Mouse (Mus musculus) gastrocnemius, postnatal 10 days (tissue): ENCODE results near the gene Olfr1497. TPM values are rescaled to one million over a fixed set of nuclear protein-coding genes. Genes with fewer than 3 reads are reported as not detected.
"Not testable (repeated sequence)": the region's sequence is repeated elsewhere in the genome, so short reads cannot be mapped to it uniquely, and the experiment has no call there.

ENCODE experiments used
- DNase-seq: peaks from one replicate; pipeline ENCODE4 v3.0.0; 2021; ENCODE audit warnings: mixed read lengths
- long read RNA-seq, 2 experiments: library from polyadenylated mRNA; stranded (forward); transcript quantifications; one replicate each; pipeline ENCODE4 v2.0.0; 2021
- total RNA-seq, 2 experiments: library from RNA; stranded (reverse); gene quantifications; 2 replicates each; pipeline ENCODE4 v1.2.3; 2021

Olfr1497 gene
- not detected for total RNA-seq
- long read RNA-seq, experiment 1: 0 reads
- long read RNA-seq, experiment 2: 0 reads

GRCm38 (mm10) chr19:13798102-13798501, at the start of gene Olfr1497:
Olfr1497 (minus strand) TSS chr19:13798202.
- DNase-seq: no peak

DNA sequence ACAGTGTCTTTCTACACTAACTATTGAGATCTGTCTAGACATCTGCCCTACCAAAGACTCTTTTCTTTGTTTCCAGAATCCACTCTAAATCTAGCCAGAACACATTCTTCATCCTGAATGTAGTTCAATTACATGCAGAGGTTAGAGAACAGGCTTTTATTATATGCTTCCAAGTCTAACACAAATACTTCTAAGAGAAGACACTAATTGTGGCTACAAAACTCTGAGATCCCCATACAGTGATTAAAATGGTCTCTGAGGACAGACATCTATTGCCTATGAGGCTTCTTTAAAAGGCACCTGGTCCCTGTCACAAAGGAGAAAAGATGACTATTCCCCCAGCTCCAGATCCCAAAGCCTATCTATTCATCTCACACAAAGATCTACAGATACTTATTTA, 32.4 kb upstream of the Olfr1497 start, which contains the start of gene Olfr1500:
TSS of gene Olfr1500 (minus strand) at position 101 of the 400 bp plus-strand sequence.
- no peak for DNase-seq

GRCm38 (mm10) chr19:13828447-13828846, 30.4 kb upstream of the Olfr1497 start:
- no peak for DNase-seq

DNA sequence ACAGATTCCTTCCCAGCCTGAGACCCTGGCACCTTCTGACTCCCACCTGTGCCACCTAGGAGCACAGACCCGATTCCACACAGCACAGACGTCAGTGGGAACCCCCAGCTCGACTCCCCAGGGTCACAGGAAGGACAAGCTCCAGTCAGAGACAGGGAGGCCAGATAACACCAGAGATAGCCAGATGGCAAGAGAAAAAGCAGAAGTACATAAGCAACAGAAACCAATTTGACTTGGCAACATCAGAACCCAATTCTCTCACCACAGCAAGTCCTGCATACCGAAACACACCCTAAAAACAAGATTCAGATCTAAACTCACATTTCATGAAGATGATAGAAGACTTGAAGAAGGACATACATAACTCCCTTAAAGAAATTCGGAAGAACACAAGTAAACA, 22.8 kb upstream of the Olfr1497 start:
- DNase-seq: no peak

GRCm38 (mm10) chr19:13819347-13819746, 21.3 kb upstream of the Olfr1497 start, which contains the start of gene Olfr1499:
Olfr1499 (minus strand) TSS chr19:13819447.
- no peak for DNase-seq

DNA sequence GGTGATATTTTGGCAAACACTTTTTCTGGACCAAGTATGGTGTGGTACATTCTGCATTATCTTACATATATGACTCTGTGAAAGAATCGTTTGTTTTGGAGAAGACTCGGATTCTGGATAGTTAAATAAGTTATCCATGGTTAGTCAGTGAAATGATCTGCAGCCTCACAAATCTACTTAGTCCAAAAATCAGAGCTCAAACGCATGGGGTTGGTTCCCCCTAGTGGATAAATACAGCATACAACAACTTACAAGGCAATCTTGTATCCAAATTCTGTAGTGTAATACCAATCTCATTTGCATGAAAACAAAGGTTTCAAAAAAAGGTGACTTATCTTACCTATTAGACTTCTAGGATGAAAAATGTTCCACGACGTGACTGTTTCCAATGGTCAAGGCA, 20.8 kb upstream of the Olfr1497 start:
- DNase-seq: no peak

GRCm38 (mm10) chr19:13812823-13813222, 14.8 kb upstream of the Olfr1497 start:
- DNase-seq: no peak

- DNase-seq: not testable (repeated sequence)
Measured at GRCm38 (mm10) chr19:13805486-13805885, 7.5 kb upstream of the Olfr1497 start.

- DNase-seq: no peak
Measured at GRCm38 (mm10) chr19:13777578-13777977, 20.4 kb downstream of the Olfr1497 start, which contains the start of gene Olfr1496. Olfr1496 (plus strand) TSS chr19:13777878.

DNA sequence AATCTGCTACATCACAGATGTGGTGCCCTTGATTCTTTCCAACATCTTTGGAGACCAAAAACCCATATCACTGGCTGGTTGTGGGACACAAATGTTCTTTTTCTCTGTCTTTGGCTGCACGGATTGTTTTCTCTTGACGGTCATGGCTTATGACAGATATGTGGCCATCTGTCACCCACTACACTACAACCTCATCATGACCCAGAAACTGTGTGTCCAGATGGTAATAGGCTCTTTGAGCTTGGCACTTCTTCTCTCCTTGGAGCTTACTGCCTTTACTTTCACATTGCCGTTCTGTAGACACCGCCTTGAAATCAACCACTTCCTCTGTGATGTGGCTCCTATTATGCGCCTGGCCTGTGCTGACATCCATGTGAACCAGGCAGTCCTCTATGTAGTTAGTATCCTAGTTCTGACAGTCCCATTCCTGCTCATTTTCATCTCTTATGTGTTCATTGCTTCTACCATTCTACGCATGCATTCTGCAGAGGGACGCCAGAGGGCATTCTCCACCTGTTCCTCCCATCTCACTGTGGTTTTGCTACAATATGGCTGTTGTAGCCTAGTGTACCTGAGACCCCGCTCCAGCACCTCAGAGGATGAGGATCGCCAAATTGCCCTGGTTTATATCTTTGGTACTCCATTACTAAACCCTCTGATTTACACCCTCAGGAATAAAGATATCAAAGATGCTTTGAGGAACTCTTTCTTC, 29.3 kb downstream of the Olfr1497 start:
- DNase-seq: no peak

- no peak for DNase-seq
Measured at GRCm38 (mm10) chr19:13764306-13764705, 33.7 kb downstream of the Olfr1497 start, which contains the start of gene Olfr1495. Olfr1495 (plus strand) TSS chr19:13764606.

GRCm38 (mm10) chr19:13749366-13749765, 48.6 kb downstream of the Olfr1497 start:
- no peak for DNase-seq

Other genes starting within 250 kb of the Olfr1497 start
- gene Olfr1484, start 214.7 kb downstream of the Olfr1497 start, total RNA-seq: not detected
- not detected for gene Olfr1487, start 180.8 kb downstream of the Olfr1497 start, total RNA-seq
- not detected for gene Olfr1489, start 166.6 kb downstream of the Olfr1497 start, total RNA-seq
- not detected for gene Olfr1490, start 147.1 kb downstream of the Olfr1497 start, total RNA-seq
- not detected for gene Olfr1491, start 100.9 kb downstream of the Olfr1497 start, total RNA-seq
- not detected for gene Olfr1493-ps1, start 74.9 kb downstream of the Olfr1497 start, total RNA-seq
- gene Olfr1494, start 58.5 kb downstream of the Olfr1497 start, total RNA-seq: not detected
- not detected for gene Olfr1495, start 33.6 kb downstream of the Olfr1497 start, total RNA-seq
- gene Olfr1496, start 20.3 kb downstream of the Olfr1497 start, total RNA-seq: not detected
- gene Olfr1499, start 21.2 kb upstream of the Olfr1497 start, total RNA-seq: not detected
- not detected for gene Olfr1500, start 32.3 kb upstream of the Olfr1497 start, total RNA-seq
- gene Olfr1501, start 52.5 kb upstream of the Olfr1497 start, total RNA-seq: not detected
- gene Olfr1502, start 63.6 kb upstream of the Olfr1497 start, total RNA-seq: not detected
- not detected for gene Olfr1504, start 99.7 kb upstream of the Olfr1497 start, total RNA-seq
- gene Olfr1505, start 115.3 kb upstream of the Olfr1497 start, total RNA-seq: not detected